Mouse (Mus musculus) heart, adult 8-10 months (tissue): ENCODE results near the gene Adamts12. TPM values are rescaled to one million over a fixed set of nuclear protein-coding genes. Genes with fewer than 3 reads are reported as not detected.

Experiments used
- DNase-seq: peaks from one replicate; pipeline ENCODE4 v3.0.0; 2022; ENCODE audit warnings: low spot score
- total RNA-seq, 4 experiments: library from RNA; stranded (reverse); gene quantifications; 2 replicates each; pipeline ENCODE4 v1.2.4; 2022

Adamts12 gene
- total RNA-seq, 4 experiments from 2014 or later, result 1.1 to 1.4 (median 1.2) TPM

DNA sequence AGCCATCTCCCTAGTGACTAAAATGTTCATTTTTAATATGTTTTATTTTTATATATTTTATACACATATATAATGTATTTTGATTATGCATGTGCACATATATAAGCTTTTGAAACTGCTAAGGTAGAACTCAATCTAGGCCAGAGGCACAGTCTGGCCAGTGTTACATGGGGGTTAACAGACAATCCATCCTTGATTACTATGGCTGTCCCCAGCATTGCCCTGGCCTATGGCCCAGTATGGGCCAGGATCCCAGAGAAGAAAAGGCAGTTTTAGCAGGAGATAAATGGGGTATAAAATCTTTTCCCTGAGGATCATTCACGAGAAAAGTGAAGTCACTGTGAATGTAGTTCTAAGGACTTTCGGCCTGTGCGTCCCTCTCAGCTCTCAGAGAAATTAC is 223.2 kb downstream of the Adamts12 start:
- DNase-seq, result no peak

DNA sequence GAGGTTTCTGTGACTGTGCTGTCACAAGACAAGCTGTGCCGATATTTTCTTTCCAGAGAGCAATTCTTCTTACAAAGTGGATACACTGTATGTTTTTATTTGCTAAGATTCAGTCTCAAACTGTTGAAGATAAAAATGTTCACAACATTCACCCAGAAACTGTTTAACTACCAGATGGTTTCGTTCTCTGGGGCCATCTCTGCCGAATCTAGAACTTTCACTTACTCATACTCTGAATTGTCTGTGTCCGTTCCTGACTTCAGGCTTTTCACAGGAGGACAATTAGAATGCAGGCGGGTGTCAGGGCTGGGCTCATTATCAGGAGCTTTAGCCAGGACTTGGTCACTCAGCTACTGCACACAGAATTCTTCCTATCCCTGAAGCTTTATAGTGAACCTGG is 227.7 kb downstream of the Adamts12 start:
- no peak for DNase-seq

DNA sequence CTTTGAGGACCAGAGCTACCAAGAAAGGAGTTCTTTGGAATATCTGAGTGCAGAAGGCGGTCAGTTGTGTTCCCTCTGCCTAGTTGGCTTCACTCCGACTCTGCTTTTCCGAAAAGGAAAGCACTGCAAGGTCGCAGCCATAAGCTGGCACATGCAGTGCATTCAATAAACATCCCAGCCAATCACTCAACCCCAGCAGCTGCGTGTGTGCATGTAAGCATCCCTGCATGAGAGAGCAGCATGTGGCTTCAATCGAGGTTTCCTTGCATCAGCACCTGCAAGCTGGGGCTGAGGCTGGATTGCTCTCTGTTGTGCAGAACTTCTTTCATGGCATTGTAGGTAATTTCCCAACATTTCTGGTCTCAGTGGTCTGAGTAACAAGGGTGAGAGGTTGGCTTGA is 230.4 kb downstream of the Adamts12 start:
- no peak for DNase-seq

DNA sequence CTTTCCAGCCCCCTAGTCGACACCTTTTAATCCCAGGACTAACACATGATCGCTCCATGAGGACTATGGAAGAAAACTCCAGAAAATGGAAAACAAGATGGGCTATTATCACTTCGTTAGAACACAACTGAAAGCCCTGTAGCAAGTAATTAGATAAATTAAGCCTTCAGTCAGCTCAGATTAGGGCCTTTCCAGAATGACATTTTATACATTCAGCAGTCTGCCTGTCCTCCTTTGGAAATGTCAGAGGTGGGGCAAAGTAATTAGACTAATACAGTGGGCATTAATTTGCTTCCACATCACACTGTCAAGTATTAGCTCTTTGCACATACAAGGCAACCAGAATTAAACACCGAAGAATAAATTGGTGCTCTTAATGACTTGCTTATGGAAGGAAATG is 233.4 kb downstream of the Adamts12 start:
- no peak for DNase-seq

DNA sequence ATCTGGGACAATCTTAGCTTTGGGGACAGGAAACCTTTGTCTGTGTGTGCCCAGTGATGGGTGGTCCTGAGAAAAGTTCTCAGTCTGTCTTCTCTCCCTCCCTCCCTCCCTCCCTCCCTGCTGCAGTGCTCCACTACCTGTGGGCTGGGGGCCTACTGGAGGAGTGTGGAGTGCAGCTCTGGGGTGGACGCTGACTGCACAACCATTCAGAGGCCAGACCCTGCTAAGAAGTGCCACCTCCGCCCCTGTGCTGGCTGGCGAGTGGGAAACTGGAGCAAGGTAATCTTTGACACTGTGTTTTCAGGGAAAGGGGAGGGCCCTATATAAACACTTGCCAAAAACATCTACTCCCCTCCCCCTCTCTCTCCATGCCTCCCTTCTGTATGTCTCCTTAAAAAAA is 252.5 kb downstream of the Adamts12 start:
- no peak for DNase-seq

DNA sequence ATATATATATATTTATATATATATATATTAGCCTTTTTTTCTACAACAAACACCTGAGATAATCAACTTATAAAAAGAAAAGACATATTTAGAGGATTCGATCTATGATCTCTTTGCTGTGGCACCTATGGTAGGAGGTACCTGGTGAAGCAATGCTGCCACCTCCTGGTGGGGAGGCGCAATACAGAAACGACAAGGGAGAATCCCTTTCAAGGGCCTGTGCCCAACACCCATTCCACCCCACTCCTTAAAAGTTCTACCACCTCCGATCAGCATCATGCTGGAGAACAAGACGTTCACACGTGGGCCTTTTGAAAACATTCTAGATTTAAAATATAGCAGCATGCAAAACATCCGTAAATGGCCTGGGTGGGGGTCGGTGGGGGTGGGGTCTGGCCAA is 255.9 kb downstream of the Adamts12 start:
- peak; percentile 35 for DNase-seq

DNA sequence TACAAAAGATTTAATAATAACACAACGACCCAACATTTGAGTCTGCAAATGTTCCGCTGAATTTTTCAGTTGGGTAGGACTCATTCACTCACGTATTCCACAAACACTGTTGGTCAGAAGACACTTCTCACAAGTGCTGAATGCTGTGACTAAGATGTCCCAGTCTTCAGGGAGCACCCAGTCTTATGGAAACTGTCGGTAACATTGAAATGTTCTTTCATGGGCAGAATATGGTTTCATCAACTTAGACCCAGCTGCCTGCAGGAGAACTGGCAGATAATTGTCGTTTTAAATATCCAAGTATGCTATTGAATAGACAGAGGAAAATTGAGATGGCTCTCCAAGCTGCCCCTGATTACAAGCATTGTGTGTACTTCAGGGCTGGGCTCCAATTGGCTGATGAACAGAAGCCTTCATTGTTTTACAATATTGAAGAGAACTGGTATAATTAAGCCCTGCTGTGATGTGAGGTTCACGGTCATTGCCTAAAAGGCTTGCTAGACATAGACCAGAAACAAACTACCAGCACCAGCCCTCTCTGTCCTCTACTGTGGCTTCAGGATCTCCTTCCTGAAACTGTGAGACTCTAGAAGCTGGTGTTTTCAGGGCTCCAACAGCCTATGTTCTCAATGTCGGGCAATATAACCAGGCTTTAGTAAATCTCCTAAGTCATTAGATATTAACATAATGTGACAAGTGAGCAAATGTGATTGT is 275.0 kb downstream of the Adamts12 start:
- DNase-seq, result no peak

DNA sequence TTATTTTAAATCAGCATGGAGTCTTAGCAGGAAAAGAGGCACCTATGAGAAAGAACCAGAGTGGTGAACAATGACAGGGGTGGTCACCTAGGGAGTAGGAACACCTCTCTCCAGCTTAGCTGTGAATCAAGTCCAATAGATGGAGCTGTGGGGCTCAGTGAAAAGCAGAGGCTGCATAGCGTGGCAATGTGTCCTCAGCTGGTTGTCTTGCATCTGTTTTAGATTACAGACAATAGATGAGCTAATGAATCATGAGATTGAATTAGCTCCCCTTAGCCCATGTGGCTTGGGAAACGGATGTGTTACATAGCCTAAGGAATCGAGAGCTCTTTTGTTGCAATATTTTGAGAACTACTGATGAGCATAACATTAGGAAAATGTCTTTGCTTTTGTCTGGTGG is 291.3 kb downstream of the Adamts12 start:
- no peak for DNase-seq

DNA sequence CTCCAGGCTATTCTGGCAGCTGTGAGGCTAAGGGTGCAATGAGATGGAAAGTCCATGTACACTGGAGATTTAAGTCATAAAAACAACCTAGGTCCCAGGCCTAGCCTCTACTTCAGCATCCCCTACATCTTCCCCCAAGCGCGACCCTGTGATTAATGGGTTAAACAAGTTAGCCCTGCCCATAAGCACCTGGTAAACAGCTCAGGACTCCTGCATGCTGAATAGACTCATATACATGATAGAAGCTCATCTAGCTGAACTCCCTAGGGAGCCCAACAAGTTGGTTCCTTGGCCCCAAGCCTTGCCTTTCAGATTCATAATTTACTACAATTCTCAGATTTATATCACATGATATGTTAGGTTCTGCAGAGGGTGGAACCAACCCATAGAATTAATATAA is 292.9 kb downstream of the Adamts12 start:
- no peak for DNase-seq

DNA sequence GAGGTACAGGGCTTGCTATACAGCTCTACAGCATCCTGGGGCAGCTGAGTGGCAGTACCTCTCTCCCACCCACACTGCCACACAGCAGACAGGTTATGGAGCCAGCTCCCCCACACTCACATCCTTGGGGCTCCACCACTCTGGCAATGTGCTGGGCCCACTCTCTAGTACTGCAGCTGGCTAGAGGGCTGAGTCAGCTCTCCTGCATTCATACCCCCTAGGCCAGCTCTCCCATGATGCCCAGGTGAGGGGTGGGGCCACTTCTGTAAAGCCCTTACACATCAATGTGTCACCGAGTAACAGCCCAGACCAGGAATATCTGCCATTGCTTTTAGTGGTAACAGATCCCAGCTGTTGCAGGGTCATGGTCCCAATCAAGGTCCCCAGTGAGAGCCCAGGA is 296.3 kb downstream of the Adamts12 start:
- DNase-seq, result no peak

DNA sequence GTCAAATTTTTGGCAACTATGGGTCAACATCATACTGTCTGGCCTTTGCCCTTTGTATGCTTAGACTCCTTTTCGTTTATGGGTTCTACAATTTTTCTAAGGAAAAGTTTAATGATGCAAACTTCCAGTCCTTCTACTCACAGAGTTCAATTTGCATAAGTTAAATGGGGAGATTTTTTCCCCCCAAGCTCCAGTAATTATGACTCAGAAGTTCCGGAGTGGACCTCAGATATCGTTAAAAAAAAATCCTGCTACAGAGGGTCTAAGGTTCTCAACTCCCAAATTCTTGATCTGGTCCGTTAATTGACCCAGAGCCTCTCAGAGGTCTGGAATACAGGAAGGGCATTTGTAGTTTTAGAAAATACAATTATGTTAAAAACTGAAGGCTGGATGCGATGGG is 297.2 kb downstream of the Adamts12 start:
- DNase-seq, result no peak

DNA sequence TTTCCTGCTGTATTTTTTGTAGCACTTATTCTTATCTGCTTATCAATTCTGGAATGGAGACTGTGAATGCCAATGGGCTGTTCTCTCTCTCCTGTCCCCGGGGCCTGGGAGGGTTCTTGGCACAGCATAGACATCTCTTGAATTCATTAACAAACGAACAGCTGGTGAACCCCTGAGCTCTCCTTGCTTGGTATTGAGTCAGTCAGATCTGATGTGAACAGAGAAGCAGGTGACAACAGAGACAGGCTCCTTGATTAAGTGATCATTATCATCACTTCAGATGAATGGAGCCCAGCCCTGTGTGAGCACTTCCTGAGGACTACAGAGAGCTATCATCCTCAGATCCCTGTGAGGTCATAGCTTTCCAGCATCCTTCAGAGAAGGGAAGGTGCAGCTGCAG is 299.5 kb downstream of the Adamts12 start:
- DNase-seq, result no peak

DNA sequence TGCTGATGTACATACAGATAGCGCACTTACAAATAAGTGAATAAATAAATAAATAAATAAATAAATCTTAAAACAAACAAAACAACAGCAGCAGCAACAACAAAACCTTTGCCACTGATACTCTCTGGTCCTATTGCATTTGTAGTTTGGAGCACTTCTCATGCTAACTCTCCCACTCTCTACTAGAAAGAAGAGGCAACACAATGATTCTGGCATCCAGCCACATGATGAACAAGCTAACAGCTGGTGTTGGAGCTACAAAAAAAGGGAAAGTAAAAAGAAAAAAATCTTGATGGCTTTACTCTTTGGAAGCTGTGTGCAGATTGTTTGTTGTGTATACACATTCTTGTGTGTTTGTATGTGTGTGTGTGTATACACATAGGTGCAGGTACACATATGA is 300.2 kb downstream of the Adamts12 start:
- DNase-seq, result no peak

DNA sequence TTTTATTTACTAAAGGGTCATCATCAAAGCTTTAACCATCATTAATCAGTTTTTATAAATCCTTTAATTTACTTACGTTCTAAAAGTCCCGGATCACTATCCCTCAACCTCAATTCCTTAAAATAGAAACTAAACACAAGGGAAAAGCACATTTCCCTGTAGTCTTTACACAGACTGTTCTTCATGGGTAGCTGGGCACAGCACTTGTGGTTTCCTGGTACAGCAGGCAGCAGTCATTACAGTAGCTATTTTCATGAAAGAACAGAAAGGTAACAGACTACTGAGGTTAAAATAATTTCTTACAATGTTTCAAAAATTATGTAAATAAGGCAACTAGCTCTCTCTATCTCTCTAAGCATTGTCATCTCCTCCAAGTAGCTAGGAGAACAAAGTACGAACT is 305.0 kb downstream of the Adamts12 start:
- no peak for DNase-seq

DNA sequence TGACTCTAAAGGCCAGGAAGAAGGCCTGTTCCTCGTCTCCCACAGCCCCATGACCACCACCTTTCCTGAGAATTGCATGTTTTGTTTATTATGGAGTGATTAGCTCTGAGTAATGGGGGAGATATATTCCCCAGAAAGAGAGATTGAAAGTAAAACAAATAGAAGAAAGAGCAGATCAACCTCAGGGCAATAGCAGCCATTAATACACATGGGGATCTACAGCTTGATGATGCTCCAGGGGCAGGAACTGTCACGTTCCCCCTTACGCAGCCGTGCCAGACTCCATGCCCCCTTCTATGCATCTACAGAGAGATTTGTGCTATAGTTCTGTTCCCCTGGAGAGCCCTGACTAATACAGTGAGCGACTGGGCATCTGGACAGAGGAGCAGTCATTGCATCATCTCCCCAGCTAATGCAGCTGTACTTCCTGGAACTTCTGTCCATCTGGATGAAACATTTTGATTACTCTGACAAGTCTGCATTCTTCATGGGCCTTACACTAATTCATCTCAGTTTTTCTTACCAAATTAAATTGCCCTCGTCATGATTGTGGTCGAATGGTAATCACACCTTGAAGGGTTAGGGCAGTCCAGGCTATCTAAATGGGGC is 306.0 kb downstream of the Adamts12 start:
- no peak for DNase-seq

DNA sequence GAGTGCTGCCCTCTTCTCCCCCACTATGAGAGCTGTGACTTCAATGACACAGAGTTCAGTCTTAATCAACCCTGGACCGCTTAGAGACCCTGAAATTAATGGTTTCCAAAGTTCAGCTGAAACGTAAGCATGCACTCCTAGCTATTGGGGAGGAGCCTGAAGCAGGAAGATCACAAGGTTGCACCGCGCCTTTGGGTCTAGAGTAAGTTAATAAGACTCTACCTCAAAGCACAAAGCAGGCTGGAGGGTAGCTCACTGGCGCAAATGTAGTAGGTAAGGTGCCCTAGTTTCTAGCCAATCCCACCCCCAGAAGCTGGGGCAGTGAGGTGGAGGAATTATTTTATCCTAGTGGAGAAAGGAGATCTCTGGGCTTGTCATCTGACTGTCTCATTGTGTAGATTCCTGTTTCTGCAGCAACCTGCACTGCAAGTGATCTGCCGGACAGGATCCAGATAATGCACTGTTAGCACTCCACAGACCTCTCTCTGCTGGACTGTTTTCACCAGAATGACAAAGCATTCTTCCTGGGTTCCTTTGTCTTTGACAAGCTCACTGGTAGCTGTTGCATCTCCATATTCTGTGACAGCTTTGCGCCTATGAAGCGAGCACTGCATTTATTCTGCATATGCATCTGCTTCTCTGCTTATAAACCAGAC is 315.0 kb downstream of the Adamts12 start:
- DNase-seq, result no peak

DNA sequence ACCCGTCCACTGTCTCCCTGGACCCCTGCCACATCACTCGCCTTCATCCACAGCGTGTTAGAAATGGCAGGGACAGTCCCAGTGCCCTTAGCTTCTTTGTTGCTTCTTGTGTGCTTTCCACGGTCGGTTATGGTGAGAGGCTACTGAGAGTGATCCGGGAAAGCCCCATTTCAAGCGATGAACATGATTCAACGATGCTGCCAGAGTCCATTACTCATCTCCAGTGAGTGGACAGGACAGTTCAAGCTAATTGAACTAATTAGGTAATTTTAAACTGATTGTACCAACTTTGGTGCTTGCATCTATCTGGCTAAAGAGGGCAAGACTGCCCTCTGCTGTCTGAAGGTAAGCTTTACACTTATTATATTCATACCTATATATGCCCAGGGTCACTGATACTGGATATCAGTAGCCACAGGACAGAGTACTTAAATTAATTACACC is 315.5 kb downstream of the Adamts12 start:
- no peak for DNase-seq

DNA sequence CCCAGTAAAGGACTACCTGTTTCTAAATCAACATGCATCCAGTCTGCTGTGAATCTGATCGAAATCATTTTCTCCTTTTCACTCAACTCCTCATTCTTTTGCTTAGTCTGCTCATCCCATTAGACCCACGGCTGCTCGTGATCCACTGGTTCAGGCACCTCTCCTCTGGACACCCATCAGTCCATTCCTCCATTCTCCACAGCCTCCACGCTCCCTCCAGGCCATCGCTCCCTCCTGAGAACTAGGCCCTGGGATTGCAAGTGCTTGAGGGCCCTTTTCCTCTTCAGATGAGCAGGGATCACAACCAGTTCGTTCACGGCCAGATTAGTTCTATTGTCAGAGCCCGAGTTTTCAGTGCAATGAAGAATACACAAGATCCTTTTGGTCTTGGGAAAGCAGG is 316.0 kb downstream of the Adamts12 start:
- DNase-seq, result no peak

DNA sequence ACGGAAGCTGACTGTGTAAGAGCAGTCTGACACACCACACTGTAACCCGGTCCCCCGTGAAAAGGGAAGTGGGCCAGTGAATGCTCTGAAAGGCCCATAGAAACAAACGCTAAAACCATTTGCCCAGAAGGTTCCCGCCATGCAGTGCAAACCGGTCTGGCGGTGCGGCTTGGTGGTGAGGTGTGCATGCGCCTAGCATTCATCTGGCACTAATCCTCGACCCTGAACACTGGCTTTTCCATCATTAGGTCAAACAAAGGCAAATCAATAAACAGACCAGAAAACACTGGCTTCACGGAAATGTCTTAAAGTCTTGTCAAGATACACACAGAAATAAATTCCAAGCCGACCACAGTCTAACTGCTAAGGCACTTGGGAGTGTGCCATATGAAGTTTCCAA is 318.0 kb downstream of the Adamts12 start:
- no peak for DNase-seq

DNA sequence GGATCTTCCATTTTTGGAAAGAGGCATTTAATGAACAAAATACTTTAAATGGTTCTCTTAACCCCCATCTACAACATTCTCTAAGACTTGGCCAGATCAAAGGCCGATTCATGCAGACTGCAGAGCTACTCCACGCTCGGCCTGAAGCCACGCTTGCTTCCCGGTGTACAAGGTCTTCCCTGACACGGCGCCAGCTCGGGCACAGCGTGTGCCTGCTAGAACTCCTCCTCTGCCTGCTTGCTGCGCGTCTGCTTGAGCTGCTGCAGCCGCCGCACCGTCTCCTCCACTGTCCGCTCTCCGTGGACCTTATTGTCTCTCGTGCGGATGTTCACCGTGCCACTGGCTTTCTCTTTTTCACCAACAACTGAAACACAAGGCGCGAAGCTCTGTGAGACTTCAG is 319.2 kb downstream of the Adamts12 start:
- DNase-seq, result no peak

DNA sequence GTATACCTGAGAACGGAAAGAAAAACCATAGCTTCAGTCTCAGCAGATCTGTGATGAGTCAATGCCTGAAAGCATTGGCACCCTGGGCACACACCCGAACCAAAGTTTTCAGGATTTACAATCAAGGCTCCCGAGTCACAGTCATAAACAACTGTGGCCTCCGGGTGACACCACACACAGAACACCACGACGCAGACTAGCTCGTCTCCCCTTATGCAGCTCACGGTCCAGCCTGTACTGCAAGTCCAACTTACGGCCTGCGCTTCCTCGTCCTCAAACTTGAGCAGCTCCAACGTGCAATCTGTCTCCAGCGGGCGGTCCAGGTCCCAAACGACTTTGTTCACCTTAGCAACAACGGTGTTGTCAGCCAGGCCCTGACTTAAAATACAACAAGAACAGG is 328.3 kb downstream of the Adamts12 start:
- DNase-seq, result no peak

DNA sequence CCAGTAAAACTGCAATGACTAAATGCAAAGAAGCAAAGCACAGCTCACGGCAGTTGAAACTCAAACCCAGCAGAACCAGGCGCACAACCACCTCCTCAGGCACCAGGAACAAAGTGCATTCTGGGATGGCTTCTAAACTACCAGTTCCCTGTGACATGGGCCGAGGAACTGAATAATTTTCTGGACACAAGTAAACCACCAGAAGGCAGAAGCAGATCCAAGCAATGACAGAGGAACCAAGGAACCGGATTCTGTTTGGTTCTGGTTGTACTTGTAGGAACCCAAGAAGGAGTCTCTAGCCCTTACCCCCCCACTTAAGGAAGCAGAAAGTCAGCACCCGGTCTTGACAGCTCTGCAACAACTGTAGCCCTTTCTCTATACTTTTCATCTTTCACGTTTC is 331.8 kb downstream of the Adamts12 start:
- DNase-seq, result no peak
